Mouse (Mus musculus): Measurements from ENCODE around the gene Olfr533. TPM values are rescaled to one million over a fixed set of nuclear protein-coding genes. Genes with fewer than 3 reads are reported as not detected.
"Not testable (repeated sequence)": the region's sequence is repeated elsewhere in the genome, so short reads cannot be mapped to it uniquely, and the experiment has no call there.

Olfr533 gene
- not detected in 2 replicates for polyA plus RNA-seq (2015; fragmentation: Nextera tagmentation; extraction: Ambion mirVana)

GRCm38 (mm10) chr7:140463070-140463469 lies at the start of gene Olfr533:
Olfr533 (plus strand) TSS chr7:140463370.
- WGBS: no CpG with 5 or more reads among the region's 1 CpGs
- ATAC-seq (replicated peaks; ENCODE audit: low FRiP score, low read depth); H3K4me2 ChIP-seq (ENCODE audit: low read length); H3K4me3 ChIP-seq (replicated peaks; ENCODE audit: low read depth, low read length); H3K27ac ChIP-seq; H3K27me3 ChIP-seq (ENCODE audit: insufficient read depth, low read length); DNase-seq (ENCODE audit: low spot score); H3K9ac ChIP-seq (ENCODE audit: low read depth, low read length); H3K36me3 ChIP-seq (ENCODE audit: insufficient read depth, low read length); H3K9me3 ChIP-seq (replicated peaks; ENCODE audit: low read length); H3K4me1 ChIP-seq (replicated peaks; ENCODE audit: insufficient read depth, low read length): not testable (repeated sequence)

- no peak for TF ChIP-seq CTCF (IDR thresholded peaks at IDR 0.05; ENCODE audit: low read depth)
- Histone ChIP-seq H3K36me3 (ENCODE audit: insufficient read depth, low read length) (no peaks in the 10 kb centered on the region), H3K4me3 (replicated peaks; ENCODE audit: low read depth, low read length) (no peak within 1 kb of the TSS), H3K9me3 (replicated peaks; ENCODE audit: low read length) (no peaks in the 10 kb centered on the region), H3K27me3 (ENCODE audit: insufficient read depth, low read length) (no peaks in the 10 kb centered on the region), H3K4me2 (ENCODE audit: low read length) (no peak within 1 kb of the TSS), H3K27ac (no peak within 1 kb of the TSS), H3K4me1 (replicated peaks; ENCODE audit: insufficient read depth, low read length) (no peaks in the 10 kb centered on the region), H3K9ac (ENCODE audit: low read depth, low read length) (no peak within 1 kb of the TSS)
- DNase-seq (ENCODE audit: low spot score) (no peak), ATAC-seq (replicated peaks; ENCODE audit: low FRiP score, low read depth) (no peak)
- 81% methylated on average over 1 of the region's 1 CpGs for WGBS
These were observed 41.6 kb upstream of the Olfr533 start, which contains the start of gene Olfr532 for GRCm38 (mm10) chr7:140421539-140421938. Olfr532 (minus strand) TSS chr7:140421639.

GRCm38 (mm10) chr7:140443141-140443540 lies 20.0 kb upstream of the Olfr533 start:
- no peak for ATAC-seq (replicated peaks; ENCODE audit: low FRiP score, low read depth)
- 88% methylated on average over 1 of the region's 1 CpGs for WGBS

GRCm38 (mm10) chr7:140477886-140478285 lies 14.7 kb downstream of the Olfr533 start:
- no peak for TF ChIP-seq CTCF (IDR thresholded peaks at IDR 0.05; ENCODE audit: low read depth)
- Histone ChIP-seq H3K36me3 (ENCODE audit: insufficient read depth, low read length) (no peaks in the 10 kb centered on the region), H3K4me3 (replicated peaks; ENCODE audit: low read depth, low read length) (no peak overlapping the region), H3K9ac (ENCODE audit: low read depth, low read length) (no peak overlapping the region), H3K4me1 (replicated peaks; ENCODE audit: insufficient read depth, low read length) (no peaks in the 10 kb centered on the region), H3K27ac (no peak overlapping the region), H3K27me3 (ENCODE audit: insufficient read depth, low read length) (no peaks in the 10 kb centered on the region), H3K4me2 (ENCODE audit: low read length) (no peak overlapping the region), H3K9me3 (replicated peaks; ENCODE audit: low read length) (no peaks in the 10 kb centered on the region)
- ATAC-seq (replicated peaks; ENCODE audit: low FRiP score, low read depth) (no peak), DNase-seq (ENCODE audit: low spot score) (no peak)
- 48% methylated on average over 1 of the region's 1 CpGs for WGBS

More at GRCm38 (mm10) chr7:140443141-140443540, 20.0 kb upstream of the Olfr533 start:
- no peaks in the 10 kb centered on the region for H3K4me1 ChIP-seq (replicated peaks; ENCODE audit: insufficient read depth, low read length)
- H3K4me2 ChIP-seq (ENCODE audit: low read length): no peak overlapping the region
- DNase-seq (ENCODE audit: low spot score): no peak
- TF ChIP-seq CTCF (IDR thresholded peaks at IDR 0.05; ENCODE audit: low read depth): no peak
- H3K9ac ChIP-seq (ENCODE audit: low read depth, low read length): no peak overlapping the region
- no peak overlapping the region for H3K27ac ChIP-seq
- no peaks in the 10 kb centered on the region for H3K27me3 ChIP-seq (ENCODE audit: insufficient read depth, low read length)
- H3K9me3 ChIP-seq (replicated peaks; ENCODE audit: low read length): no peaks in the 10 kb centered on the region
- H3K4me3 ChIP-seq (replicated peaks; ENCODE audit: low read depth, low read length): no peak overlapping the region
- no peaks in the 10 kb centered on the region for H3K36me3 ChIP-seq (ENCODE audit: insufficient read depth, low read length)

GRCm38 (mm10) chr7:140478733-140479132 lies 15.6 kb downstream of the Olfr533 start:
- no peak overlapping the region for H3K9ac ChIP-seq (ENCODE audit: low read depth, low read length)
- H3K27me3 ChIP-seq (ENCODE audit: insufficient read depth, low read length): no peaks in the 10 kb centered on the region
- H3K4me3 ChIP-seq (replicated peaks; ENCODE audit: low read depth, low read length): no peak overlapping the region
- WGBS: 90% methylated on average over 1 of the region's 1 CpGs
- no peak for DNase-seq (ENCODE audit: low spot score)
- no peaks in the 10 kb centered on the region for H3K9me3 ChIP-seq (replicated peaks; ENCODE audit: low read length)
- H3K4me2 ChIP-seq (ENCODE audit: low read length): no peak overlapping the region
- ATAC-seq (replicated peaks; ENCODE audit: low FRiP score, low read depth): no peak
- no peak overlapping the region for H3K27ac ChIP-seq
- H3K4me1 ChIP-seq (replicated peaks; ENCODE audit: insufficient read depth, low read length): no peaks in the 10 kb centered on the region
- TF ChIP-seq CTCF (IDR thresholded peaks at IDR 0.05; ENCODE audit: low read depth): no peak
- no peaks in the 10 kb centered on the region for H3K36me3 ChIP-seq (ENCODE audit: insufficient read depth, low read length)

- H3K27me3 ChIP-seq (ENCODE audit: insufficient read depth, low read length): no peaks in the 10 kb centered on the region
- H3K27ac ChIP-seq: no peak within 1 kb of the TSS
- H3K4me2 ChIP-seq (ENCODE audit: low read length): no peak within 1 kb of the TSS
- H3K9ac ChIP-seq (ENCODE audit: low read depth, low read length): no peak within 1 kb of the TSS
- H3K9me3 ChIP-seq (replicated peaks; ENCODE audit: low read length): no peaks in the 10 kb centered on the region
- WGBS: 73% methylated on average over 1 of the region's 1 CpGs
- H3K36me3 ChIP-seq (ENCODE audit: insufficient read depth, low read length): no peaks in the 10 kb centered on the region
- ATAC-seq (replicated peaks; ENCODE audit: low FRiP score, low read depth): no peak
- no peak within 1 kb of the TSS for H3K4me3 ChIP-seq (replicated peaks; ENCODE audit: low read depth, low read length)
- DNase-seq (ENCODE audit: low spot score): no peak
- H3K4me1 ChIP-seq (replicated peaks; ENCODE audit: insufficient read depth, low read length): no peaks in the 10 kb centered on the region
- no peak for TF ChIP-seq CTCF (IDR thresholded peaks at IDR 0.05; ENCODE audit: low read depth)
These were observed 20.7 kb downstream of the Olfr533 start, which contains the start of gene Olfr535 for GRCm38 (mm10) chr7:140483916-140484315. Olfr535 (plus strand) TSS chr7:140484216.

- no peak overlapping the region for H3K9ac ChIP-seq (ENCODE audit: low read depth, low read length)
- ATAC-seq (replicated peaks; ENCODE audit: low FRiP score, low read depth): no peak
- H3K4me2 ChIP-seq (ENCODE audit: low read length): no peak overlapping the region
- 88% methylated on average over 1 of the region's 1 CpGs for WGBS
- no peaks in the 10 kb centered on the region for H3K4me1 ChIP-seq (replicated peaks; ENCODE audit: insufficient read depth, low read length)
- no peak for DNase-seq (ENCODE audit: low spot score)
- no peak overlapping the region for H3K27ac ChIP-seq
- H3K27me3 ChIP-seq (ENCODE audit: insufficient read depth, low read length): no peaks in the 10 kb centered on the region
- no peaks in the 10 kb centered on the region for H3K9me3 ChIP-seq (replicated peaks; ENCODE audit: low read length)
- no peak for TF ChIP-seq CTCF (IDR thresholded peaks at IDR 0.05; ENCODE audit: low read depth)
- H3K4me3 ChIP-seq (replicated peaks; ENCODE audit: low read depth, low read length): no peak overlapping the region
- no peaks in the 10 kb centered on the region for H3K36me3 ChIP-seq (ENCODE audit: insufficient read depth, low read length)
These were observed 25.8 kb downstream of the Olfr533 start for GRCm38 (mm10) chr7:140488981-140489380.

Data from kidney, postnatal 0 days (tissue).